Mouse (Mus musculus) C2C12 (cell line): ENCODE measurements around the gene Samhd1.

ENCODE experiments used
- CTCF ChIP-seq: IDR thresholded peaks from one replicate; pipeline ENCODE4 v1.5.1; 2011; ENCODE audit not compliant: control insufficient read depth, insufficient read depth, insufficient read length
- MAX ChIP-seq: IDR thresholded peaks from one replicate; pipeline ENCODE4 v1.6.1; 2011; ENCODE audit warnings: mild to moderate bottlenecking, control low read depth
- MYOD1 ChIP-seq: IDR thresholded peaks from one replicate; pipeline ENCODE4 v1.6.1; 2011; ENCODE audit warnings: low read depth; ENCODE audit not compliant: control insufficient read depth, insufficient read length
- MYOG ChIP-seq: IDR thresholded peaks from one replicate; pipeline ENCODE4 v1.6.1; 2011; ENCODE audit not compliant: control insufficient read depth, insufficient read length; ENCODE audit errors: extremely low read depth

DNA sequence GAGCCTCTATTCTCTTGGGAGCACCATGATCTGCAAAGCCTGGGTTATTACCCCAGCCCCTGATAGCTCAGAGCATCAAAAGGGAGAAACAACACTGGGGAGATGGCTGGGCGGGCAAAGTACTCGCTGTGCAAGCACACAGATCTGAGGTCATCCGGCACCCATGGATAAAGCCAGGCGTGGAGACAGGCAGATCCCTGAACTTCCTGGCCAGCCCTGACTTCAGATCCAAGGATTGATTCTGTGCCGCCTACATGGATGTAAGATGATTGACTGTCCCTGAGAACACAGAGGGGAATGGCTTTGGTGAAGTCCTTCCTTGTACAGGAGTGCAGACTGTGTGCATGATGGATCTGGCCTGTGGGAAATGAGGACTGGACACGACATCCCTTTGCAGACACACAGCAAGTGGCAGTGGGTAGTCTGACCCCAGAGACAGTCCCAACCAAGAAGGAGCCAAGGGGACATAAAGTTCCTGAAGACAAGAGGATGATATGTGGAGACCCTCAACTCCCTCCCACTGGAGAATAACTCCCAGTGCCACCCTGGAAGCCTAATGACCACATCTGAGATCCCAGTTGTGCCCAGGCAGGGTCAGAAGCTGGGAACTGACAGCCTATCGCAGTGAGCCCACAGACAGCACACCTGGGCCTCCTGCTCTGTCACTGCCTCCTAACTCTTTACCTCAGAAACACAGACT is 68.2 kb downstream of the Samhd1 start:
- TF ChIP-seq MYOD1 (no peak), CTCF (no peak), MAX (no peak), MYOG (no peak)
